Mouse (Mus musculus) CH12.LX (cell line): ENCODE measurements at regions not wholly inside any gene's neighbourhood (a gene's known extent, or its start where the extent isn't known, plus 50 kb on each side); places are given as distances from the start of the nearest gene placed in this dataset.
A peak's percentile ranks its signal among the peaks of the same experiment; 100 is the strongest.

Experiments used
- DNase-seq: peaks from one replicate; pipeline ENCODE4 v3.0.0-alpha.2; 2013; ENCODE audit errors: extremely low read depth
- H3K27ac ChIP-seq: 2 replicates; pipeline ENCODE4 v1.5.1; 2012; ENCODE audit warnings: low read depth, mild to moderate bottlenecking, control low read depth, moderate library complexity; ENCODE audit not compliant: insufficient read depth
- H3K27me3 ChIP-seq: replicated peaks from 2 replicates; pipeline ENCODE3; 2012; ENCODE audit warnings: inconsistent platforms
- H3K36me3 ChIP-seq, 2 experiments: replicated peaks in 1 of 2; 2 replicates each; pipeline versions ENCODE3 to v1.6.1; 2012; ENCODE audit warnings: inconsistent platforms in 1 of 2, low read length in 1 of 2, mild to moderate bottlenecking in 1 of 2, mixed read lengths in 1 of 2, moderate library complexity in 1 of 2; ENCODE audit not compliant: control insufficient read depth in 1 of 2, insufficient read depth in 1 of 2
- H3K4me1 ChIP-seq, 2 experiments: 2 replicates each; pipeline ENCODE4 v1.6.1; 2012; ENCODE audit warnings: inconsistent platforms in 1 of 2, moderate library complexity in 1 of 2; ENCODE audit not compliant: insufficient read depth in 2 of 2, control insufficient read depth in 1 of 2
- H3K4me2 ChIP-seq: 2 replicates; pipeline ENCODE4 v1.6.1; 2012; ENCODE audit warnings: low read depth, mild to moderate bottlenecking, control low read depth; ENCODE audit not compliant: poor library complexity, insufficient read depth, severe bottlenecking
- H3K4me3 ChIP-seq, 3 experiments: fragments of 150-350 bp in 1 of 3; sonication (generic) in 1 of 3; replicated peaks in 1 of 3; 2 replicates each; pipeline versions ENCODE3 to v1.5.1; 2011 to 2012; ENCODE audit warnings: low read depth in 2 of 3, low read length in 2 of 3, mild to moderate bottlenecking in 2 of 3, moderate library complexity in 2 of 3, control low read depth in 1 of 3, improper control_type of control experiment in 1 of 3, inconsistent platforms in 1 of 3, mixed read lengths in 1 of 3; ENCODE audit not compliant: poor library complexity in 1 of 3
- H3K79me2 ChIP-seq: replicated peaks from 2 replicates; pipeline ENCODE4 v1.6.1; 2012; ENCODE audit warnings: mild to moderate bottlenecking, moderate library complexity; ENCODE audit not compliant: control insufficient read depth, poor library complexity, insufficient read depth, severe bottlenecking; ENCODE audit errors: extremely low read depth
- H3K9ac ChIP-seq: 2 replicates; pipeline ENCODE4 v1.6.1; 2012; ENCODE audit warnings: low read depth, mild to moderate bottlenecking, control low read depth, moderate library complexity; ENCODE audit not compliant: insufficient read depth
- H3K9me3 ChIP-seq: replicated peaks from 2 replicates; pipeline ENCODE3; 2012; ENCODE audit warnings: low read length, inconsistent platforms, mixed read lengths
- BHLHE40 ChIP-seq: IDR thresholded peaks from 2 replicates; pipeline ENCODE4 v1.6.1; 2011; ENCODE audit warnings: mild to moderate bottlenecking, low read depth, low read length, improper control_type of control experiment
- CHD2 ChIP-seq: IDR thresholded peaks from 2 replicates; pipeline ENCODE4 v1.6.1; 2011; ENCODE audit warnings: low read length, improper control_type of control experiment
- CTCF ChIP-seq, 2 experiments: IDR thresholded peaks in 1 of 2; conservative IDR thresholded peaks in 1 of 2; 2 replicates each; pipeline ENCODE4 v1.5.1; 2011 to 2012; ENCODE audit warnings: low read depth in 2 of 2, low read length in 2 of 2, improper control_type of control experiment in 1 of 2, inconsistent platforms in 1 of 2, mild to moderate bottlenecking in 1 of 2, moderate library complexity in 1 of 2
- EP300 ChIP-seq: IDR thresholded peaks from 2 replicates; pipeline ENCODE4 v1.6.1; 2011; ENCODE audit warnings: low read length, improper control_type of control experiment
- ETS1 ChIP-seq: conservative IDR thresholded peaks from 2 replicates; pipeline ENCODE4 v1.6.1; 2012; ENCODE audit warnings: low read depth, mild to moderate bottlenecking, inconsistent platforms, low read length, improper control_type of control experiment, moderate library complexity
- IRF4 ChIP-seq: IDR thresholded peaks from 2 replicates; pipeline ENCODE4 v1.6.1; 2014; ENCODE audit warnings: low read depth, mild to moderate bottlenecking, inconsistent platforms, low read length, improper control_type of control experiment
- JUN ChIP-seq: IDR thresholded peaks from 2 replicates; pipeline ENCODE4 v1.6.1; 2011; ENCODE audit warnings: low read depth, mild to moderate bottlenecking, low read length, improper control_type of control experiment, moderate library complexity; ENCODE audit not compliant: insufficient read depth
- JUND ChIP-seq: conservative IDR thresholded peaks from 2 replicates; pipeline ENCODE4 v1.6.1; 2011; ENCODE audit warnings: low read depth, low read length, improper control_type of control experiment
- KAT2A ChIP-seq: IDR thresholded peaks from 2 replicates; pipeline ENCODE4 v1.6.1; 2012; ENCODE audit warnings: low read length, improper control_type of control experiment, inconsistent platforms; ENCODE audit not compliant: insufficient replicate concordance
- MEF2A ChIP-seq: IDR thresholded peaks from 2 replicates; pipeline ENCODE4 v1.6.1; 2014; ENCODE audit warnings: low read depth, mild to moderate bottlenecking, inconsistent platforms, low read length, improper control_type of control experiment, borderline replicate concordance
- PAX5 ChIP-seq: IDR thresholded peaks from 2 replicates; pipeline ENCODE4 v1.6.1; 2012; ENCODE audit warnings: low read length, inconsistent platforms, mixed read lengths
- POLR2A ChIP-seq: IDR thresholded peaks from 2 replicates; pipeline ENCODE4 v1.6.1; 2011; ENCODE audit warnings: low read depth, mild to moderate bottlenecking, improper control_type of control experiment, low read length
- RAD21 ChIP-seq: IDR thresholded peaks from 2 replicates; pipeline ENCODE4 v1.6.1; 2011; ENCODE audit warnings: low read depth, mild to moderate bottlenecking, low read length, improper control_type of control experiment, moderate library complexity
- RCOR1 ChIP-seq: conservative IDR thresholded peaks from 2 replicates; pipeline ENCODE4 v1.6.1; 2012; ENCODE audit warnings: low read depth, mild to moderate bottlenecking, inconsistent platforms, low read length, improper control_type of control experiment
- SIN3A ChIP-seq: IDR thresholded peaks from 2 replicates; pipeline ENCODE4 v1.6.1; 2012; ENCODE audit warnings: low read length, improper control_type of control experiment, inconsistent platforms
- SMC3 ChIP-seq: IDR thresholded peaks from 2 replicates; pipeline ENCODE4 v1.6.1; 2011; ENCODE audit warnings: low read depth, low read length, improper control_type of control experiment
- TCF12 ChIP-seq: IDR thresholded peaks from 2 replicates; pipeline ENCODE4 v1.6.1; 2014; ENCODE audit warnings: low read depth, mild to moderate bottlenecking, inconsistent platforms, low read length, improper control_type of control experiment
- USF2 ChIP-seq: conservative IDR thresholded peaks from 2 replicates; pipeline ENCODE4 v1.6.1; 2011; ENCODE audit warnings: low read depth, low read length, improper control_type of control experiment
- ZKSCAN1 ChIP-seq: IDR thresholded peaks from 2 replicates; pipeline ENCODE4 v1.6.1; 2012; ENCODE audit warnings: low read depth, inconsistent platforms, low read length, improper control_type of control experiment, borderline replicate concordance
- ZNF384 ChIP-seq: IDR thresholded peaks from 2 replicates; pipeline ENCODE4 v1.6.1; 2012; ENCODE audit warnings: low read depth, low read length, improper control_type of control experiment, inconsistent platforms
- dilution Hi-C: fragments of 300-500 bp; cut with MboI; formaldehyde crosslinking; loops from 2 replicates; pipeline ENCODE4 v1.14.3; 2020; ENCODE audit warnings: low sequenced_read_pairs; ENCODE audit not compliant: extremely low pct_unique_long_range_greater_than_20kb, extremely low pct_ligation_motif_present
- in situ Hi-C: fragments of 300-500 bp; cut with MboI; formaldehyde crosslinking; loops from 3 replicates; pipeline ENCODE4 v1.14.3; 2019; ENCODE audit warnings: low sequenced_read_pairs, low pct_ligation_motif_present, low pct_unique_long_range_greater_than_20kb, mixed read lengths

DNA sequence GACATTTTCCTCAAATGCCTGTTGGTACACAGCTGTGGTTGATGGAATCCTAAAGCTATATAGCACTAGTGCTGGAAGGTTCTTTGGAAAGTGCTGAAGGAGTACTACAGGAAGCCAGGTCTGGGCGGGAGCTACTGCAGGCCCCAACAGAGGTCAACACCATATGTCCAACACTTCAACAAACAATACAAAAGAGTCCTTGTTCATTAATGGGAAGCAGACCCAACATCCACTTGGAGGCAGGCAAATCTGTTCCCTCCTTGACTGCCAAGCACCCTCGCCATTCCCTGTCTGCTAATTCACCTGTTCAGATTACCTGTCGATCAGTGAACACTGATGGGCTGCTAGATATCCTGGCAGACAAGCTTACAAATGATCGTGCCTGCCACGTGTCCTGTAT, 148.4 kb upstream of the Kbtbd8 start:
- dilution Hi-C loops, result no loop called here
- in situ Hi-C loops, result no loop called here

DNA sequence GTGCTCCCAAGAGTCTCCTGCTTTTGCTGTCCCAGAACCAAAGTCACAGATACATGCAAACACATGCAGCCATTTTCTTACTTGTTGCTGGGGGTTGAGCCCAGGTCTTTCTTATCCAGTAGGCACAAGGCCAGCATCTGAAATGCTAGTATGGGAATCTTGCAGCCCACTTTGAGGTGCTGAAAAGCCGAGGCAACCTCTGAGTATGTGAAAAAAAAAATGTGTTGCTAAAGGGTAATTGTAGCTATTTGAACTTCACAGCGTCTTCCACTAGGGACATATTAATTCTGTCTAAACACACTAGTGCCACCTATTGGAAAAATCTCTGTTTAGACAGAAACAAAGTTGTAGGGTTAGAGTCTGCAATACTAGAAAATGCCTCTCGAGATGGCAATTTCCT, 150.1 kb upstream of the Kbtbd8 start:
- peak; percentile 52 for DNase-seq
- no peak for TF ChIP-seq JUN
- no peak for TF ChIP-seq USF2
- TF ChIP-seq ETS1, result no peak
- no peak for TF ChIP-seq MEF2A
- TF ChIP-seq ZNF384, result peak; percentile 65
- TF ChIP-seq RAD21, result peak; percentile 72
- peak; percentile 51 for TF ChIP-seq SMC3
- peak in 1 of 2 experiments; percentile 86; a peak in 3 of 4 replicates for TF ChIP-seq CTCF (conservative IDR thresholded peaks at IDR 0.05 in 1 of 2, IDR thresholded peaks at IDR 0.05 in 1 of 2; ENCODE audit: low read depth in 2 of 2, low read length in 2 of 2)
- Histone ChIP-seq H3K27ac (no peak overlapping the region), H3K4me1 (peaks cover 0 to 6% of the 10 kb centered on the region in 2 experiments; a peak in 1 of 4 replicates), H3K79me2 (no peaks in the 10 kb centered on the region), H3K4me2 (no peak overlapping the region), H3K9me3 (no peaks in the 10 kb centered on the region), H3K27me3 (no peaks in the 10 kb centered on the region), H3K4me3 (no peak overlapping the region), H3K36me3 (no peaks in the 10 kb centered on the region), H3K9ac (no peak overlapping the region)
- dilution Hi-C loops (no loop called here), in situ Hi-C loops (no loop called here)

More for the DNA sequence above, 148.4 kb upstream of the Kbtbd8 start:
- H3K9me3 ChIP-seq, result no peaks in the 10 kb centered on the region
- no peak overlapping the region for H3K27ac ChIP-seq
- no peak for DNase-seq
- no peak overlapping the region for H3K4me2 ChIP-seq
- no peaks in the 10 kb centered on the region for H3K4me1 ChIP-seq
- H3K27me3 ChIP-seq, result no peaks in the 10 kb centered on the region
- H3K4me3 ChIP-seq, result no peak overlapping the region
- H3K9ac ChIP-seq, result no peak overlapping the region
- TF ChIP-seq RCOR1, result no peak
- TF ChIP-seq ZKSCAN1, result no peak
- TF ChIP-seq KAT2A, result no peak
- no peak for TF ChIP-seq CHD2
- no peak for TF ChIP-seq JUND
- no peak for TF ChIP-seq PAX5
- TF ChIP-seq JUN, result no peak
- no peak for TF ChIP-seq ETS1
- no peak for TF ChIP-seq POLR2A
- no peak for TF ChIP-seq EP300
- TF ChIP-seq SIN3A, result no peak
- TF ChIP-seq ZNF384, result no peak
- TF ChIP-seq TCF12, result no peak
- no peak for TF ChIP-seq BHLHE40
- TF ChIP-seq IRF4, result no peak
- TF ChIP-seq RAD21, result no peak
- H3K36me3 ChIP-seq, result no peaks in the 10 kb centered on the region
- no peaks in the 10 kb centered on the region for H3K79me2 ChIP-seq
